Mouse (Mus musculus): ENCODE results near the gene Ptprd. TPM values are rescaled to one million over a fixed set of nuclear protein-coding genes. Genes with fewer than 3 reads are reported as not detected.

Ptprd gene
- total and polyA plus RNA-seq, 3 experiments: not detected

- Histone ChIP-seq H3K36me3 (ENCODE audit: control insufficient read depth in 1 of 2, insufficient read depth in 2 of 2, low read length in 2 of 2) (no peaks in the 10 kb centered on the region), H3K79me2 (ENCODE audit: control insufficient read depth, insufficient read depth, low read length, poor library complexity) (no peaks in the 10 kb centered on the region), H3K4me1 (ENCODE audit: control insufficient read depth in 1 of 2, insufficient read depth in 2 of 2, low read length in 2 of 2) (no peaks in the 10 kb centered on the region), H3K9ac (ENCODE audit: control insufficient read depth, low read depth, low read length, poor library complexity, severe bottlenecking) (no peak overlapping the region), H3K27ac (ENCODE audit: control insufficient read depth, low read depth, low read length) (no peak overlapping the region), H3K4me3 (ENCODE audit: control insufficient read depth in 1 of 2, insufficient read depth in 1 of 2, low read depth in 2 of 2, low read length in 2 of 2) (no peak overlapping the region), H3K9me3 (replicated peaks; ENCODE audit: insufficient read depth, low read length) (no peaks in the 10 kb centered on the region), H3K27me3 (ENCODE audit: control insufficient read depth in 1 of 2, insufficient read depth in 2 of 2, low read length in 2 of 2) (no peaks in the 10 kb centered on the region)
- no peak for DNase-seq (ENCODE audit: low read depth, low spot score)
- TF ChIP-seq MEF2A (IDR thresholded peaks at IDR 0.05; ENCODE audit: extremely low read depth, insufficient replicate concordance, low read depth, low read length, poor library complexity, severe bottlenecking): no peak
- no peak for TF ChIP-seq POLR2AphosphoS5 (IDR thresholded peaks at IDR 0.05; ENCODE audit: borderline replicate concordance, low read depth, low read length)
- TF ChIP-seq RCOR1 (IDR thresholded peaks at IDR 0.05; ENCODE audit: low read depth, low read length): no peak
- TF ChIP-seq JUND (IDR thresholded peaks at IDR 0.05; ENCODE audit: low read depth, low read length): no peak
- TF ChIP-seq MYC (IDR thresholded peaks at IDR 0.05; ENCODE audit: low read depth, low read length): no peak
- TF ChIP-seq ZMIZ1 (IDR thresholded peaks at IDR 0.05; ENCODE audit: low read depth, low read length): no peak
These were observed 1270.1 kb downstream of the Ptprd start for GRCm38 (mm10) chr4:76941382-76942360.

DNA sequence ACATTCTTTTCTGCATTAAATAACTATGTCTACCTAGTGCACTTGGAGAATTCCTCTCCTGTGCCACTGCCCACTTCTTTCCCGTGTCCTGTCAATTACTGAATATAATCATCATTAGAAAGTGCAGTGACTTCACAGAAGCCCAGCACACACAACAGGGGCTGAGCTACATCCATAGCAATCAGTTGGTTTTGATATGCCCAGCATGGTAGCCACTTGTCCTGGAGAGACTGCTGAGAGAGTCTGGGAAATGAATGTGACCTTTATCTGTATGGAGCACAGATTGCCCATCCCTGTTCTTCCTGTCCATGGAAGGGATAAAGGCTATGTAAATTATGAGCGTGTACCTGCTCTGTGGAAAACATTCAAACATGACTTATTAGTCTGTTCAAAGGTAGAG lies 1280.2 kb downstream of the Ptprd start:
- Histone ChIP-seq H3K79me2 (ENCODE audit: control insufficient read depth, insufficient read depth, low read length, poor library complexity) (no peaks in the 10 kb centered on the region), H3K9ac (ENCODE audit: control insufficient read depth, low read depth, low read length, poor library complexity, severe bottlenecking) (no peak overlapping the region), H3K4me1 (ENCODE audit: control insufficient read depth in 1 of 2, insufficient read depth in 2 of 2, low read length in 2 of 2) (no peaks in the 10 kb centered on the region), H3K9me3 (replicated peaks; ENCODE audit: insufficient read depth, low read length) (no peaks in the 10 kb centered on the region), H3K4me3 (ENCODE audit: control insufficient read depth in 1 of 2, insufficient read depth in 1 of 2, low read depth in 2 of 2, low read length in 2 of 2) (no peak overlapping the region), H3K27ac (ENCODE audit: control insufficient read depth, low read depth, low read length) (no peak overlapping the region), H3K36me3 (ENCODE audit: control insufficient read depth in 1 of 2, insufficient read depth in 2 of 2, low read length in 2 of 2) (no peaks in the 10 kb centered on the region), H3K27me3 (ENCODE audit: control insufficient read depth in 1 of 2, insufficient read depth in 2 of 2, low read length in 2 of 2) (no peaks in the 10 kb centered on the region)
- DNase-seq (ENCODE audit: low read depth, low spot score): no peak
- no peak for TF ChIP-seq NRF1 (IDR thresholded peaks at IDR 0.05; ENCODE audit: insufficient read depth, low read depth, low read length, poor library complexity, severe bottlenecking)
- TF ChIP-seq MYC (IDR thresholded peaks at IDR 0.05; ENCODE audit: low read depth, low read length): no peak

- H3K27ac ChIP-seq (ENCODE audit: control insufficient read depth, low read depth, low read length): no peak overlapping the region
- no peaks in the 10 kb centered on the region for H3K79me2 ChIP-seq (ENCODE audit: control insufficient read depth, insufficient read depth, low read length, poor library complexity)
- H3K4me1 ChIP-seq (ENCODE audit: control insufficient read depth in 1 of 2, insufficient read depth in 2 of 2, low read length in 2 of 2): no peaks in the 10 kb centered on the region
- H3K4me3 ChIP-seq (ENCODE audit: control insufficient read depth in 1 of 2, insufficient read depth in 1 of 2, low read depth in 2 of 2, low read length in 2 of 2): no peak overlapping the region
- H3K36me3 ChIP-seq (ENCODE audit: control insufficient read depth in 1 of 2, insufficient read depth in 2 of 2, low read length in 2 of 2): no peaks in the 10 kb centered on the region
- no peak for DNase-seq (ENCODE audit: low read depth, low spot score)
- H3K9ac ChIP-seq (ENCODE audit: control insufficient read depth, low read depth, low read length, poor library complexity, severe bottlenecking): no peak overlapping the region
- no peaks in the 10 kb centered on the region for H3K9me3 ChIP-seq (replicated peaks; ENCODE audit: insufficient read depth, low read length)
- no peaks in the 10 kb centered on the region for H3K27me3 ChIP-seq (ENCODE audit: control insufficient read depth in 1 of 2, insufficient read depth in 2 of 2, low read length in 2 of 2)
- no peak for TF ChIP-seq MYB (IDR thresholded peaks at IDR 0.05; ENCODE audit: low read depth, low read length)
- no peak for TF ChIP-seq KAT2A (conservative IDR thresholded peaks at IDR 0.05; ENCODE audit: low read depth, low read length)
- TF ChIP-seq UBTF (IDR thresholded peaks at IDR 0.05; ENCODE audit: borderline replicate concordance, insufficient read depth, low read depth, low read length): no peak
- no peak for TF ChIP-seq MAX (IDR thresholded peaks at IDR 0.05; ENCODE audit: low read length)
- TF ChIP-seq ZMIZ1 (IDR thresholded peaks at IDR 0.05; ENCODE audit: low read depth, low read length): no peak
- no peak for TF ChIP-seq SIN3A (IDR thresholded peaks at IDR 0.05; ENCODE audit: low read length)
- TF ChIP-seq EP300 (IDR thresholded peaks at IDR 0.05; ENCODE audit: low read depth in 1 of 2, low read length in 2 of 2): no peak
- TF ChIP-seq CHD1 (IDR thresholded peaks at IDR 0.05; ENCODE audit: low read depth, low read length): no peak
- no peak for TF ChIP-seq USF1 (IDR thresholded peaks at IDR 0.05; ENCODE audit: low read depth, low read length)
- no peak for TF ChIP-seq ZKSCAN1 (IDR thresholded peaks at IDR 0.05; ENCODE audit: low read depth, low read length)
- TF ChIP-seq CHD2 (IDR thresholded peaks at IDR 0.05; ENCODE audit: low read length): no peak
- TF ChIP-seq HCFC1 (IDR thresholded peaks at IDR 0.05; ENCODE audit: low read depth, low read length): no peak
- TF ChIP-seq TAL1 (IDR thresholded peaks at IDR 0.05; ENCODE audit: low read length): no peak
- TF ChIP-seq MYC (IDR thresholded peaks at IDR 0.05; ENCODE audit: low read depth, low read length): no peak
- no peak for TF ChIP-seq NRF1 (IDR thresholded peaks at IDR 0.05; ENCODE audit: insufficient read depth, low read depth, low read length, poor library complexity, severe bottlenecking)
- no peak for TF ChIP-seq ZC3H11A (IDR thresholded peaks at IDR 0.05; ENCODE audit: low read depth, low read length)
- no peak for TF ChIP-seq ZNF384 (IDR thresholded peaks at IDR 0.05; ENCODE audit: low read depth, low read length)
- no peak for TF ChIP-seq MAFK (IDR thresholded peaks at IDR 0.05; ENCODE audit: borderline replicate concordance, low read depth, low read length)
These were observed 1298.1 kb downstream of the Ptprd start for GRCm38 (mm10) chr4:76913532-76914150.

Measured in MEL (cell line).